Mouse (Mus musculus) NIH3T3 (cell line): ENCODE measurements around the gene Prg3.

Experiments
- DNase-seq: peaks from one replicate; pipeline ENCODE4 v3.0.0-alpha.2; 2012; ENCODE audit warnings: low read depth

The Prg3 gene

DNA sequence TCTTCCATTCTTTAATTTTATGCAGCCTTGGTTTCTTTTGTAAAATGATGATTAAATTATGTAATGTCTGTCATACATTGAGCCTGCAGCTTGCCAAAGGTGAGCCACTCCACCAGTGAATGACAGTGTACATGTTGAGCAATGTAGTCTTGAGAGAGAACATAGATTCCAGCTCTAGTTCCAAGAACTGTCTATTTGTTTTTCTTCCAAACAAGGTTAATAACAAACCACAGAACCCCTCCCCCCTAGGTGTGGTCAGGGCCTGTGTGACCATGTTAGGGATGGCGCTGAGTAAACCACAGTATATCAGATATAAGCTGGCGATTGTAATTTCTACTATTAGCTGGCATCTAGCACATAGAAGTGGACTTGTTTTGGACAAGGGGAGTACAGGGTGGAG lies 8.4 kb downstream of the Prg3 start:
- peak; percentile 39 for DNase-seq

DNA sequence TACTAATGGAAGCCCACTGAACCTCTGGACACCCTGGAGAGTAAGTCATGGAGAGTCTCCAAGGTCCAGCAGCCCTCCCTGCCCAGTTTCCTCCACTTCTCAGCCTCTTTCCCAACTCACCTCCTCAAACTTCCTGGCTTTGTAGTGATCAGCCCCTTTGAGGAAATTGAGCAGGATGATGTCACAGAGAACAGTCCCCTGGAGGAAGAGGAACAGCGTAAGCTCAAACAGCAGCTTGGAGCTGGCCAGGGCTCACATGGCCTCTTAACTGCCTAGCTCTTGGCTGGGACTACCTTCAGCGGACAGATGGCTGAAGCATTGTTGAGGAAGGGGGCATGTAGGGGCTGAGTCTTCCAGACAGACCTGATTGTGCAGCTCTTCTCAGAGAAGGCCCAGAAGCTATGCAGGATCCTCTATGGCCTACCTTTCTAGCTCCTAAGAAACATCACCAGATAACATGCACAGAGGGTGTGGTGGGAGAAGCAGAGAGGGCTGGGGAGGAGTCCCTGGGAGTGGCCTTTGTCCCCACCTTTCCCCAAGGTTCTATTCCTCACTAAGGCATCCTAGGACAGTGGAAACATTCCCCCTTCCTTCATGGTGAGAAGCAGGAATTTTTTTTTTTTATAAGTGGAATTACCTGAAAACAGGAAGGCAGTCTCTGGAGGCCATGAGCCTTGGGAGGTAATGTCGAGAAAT lies 11.6 kb downstream of the Prg3 start:
- DNase-seq, result no peak

DNA sequence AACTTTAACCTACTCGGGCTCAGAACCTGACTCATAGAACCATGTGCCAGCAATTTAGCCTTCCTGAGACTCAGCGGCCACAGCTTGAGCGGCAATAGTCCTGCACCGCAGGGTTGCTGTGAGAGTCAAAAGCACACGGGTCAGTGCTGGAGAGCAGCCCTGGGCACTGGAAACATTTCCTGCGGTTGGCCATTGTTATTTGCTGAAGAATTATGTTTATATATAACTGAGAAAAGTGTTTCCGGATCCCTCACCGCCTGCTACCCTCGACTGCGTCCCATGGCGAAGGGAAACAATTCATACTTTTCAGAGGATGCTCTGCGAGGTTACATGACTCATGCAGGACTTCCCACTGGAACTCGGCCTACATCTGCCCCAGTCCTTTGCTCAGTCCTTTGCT lies 13.5 kb downstream of the Prg3 start:
- peak; percentile 74 for DNase-seq

DNA sequence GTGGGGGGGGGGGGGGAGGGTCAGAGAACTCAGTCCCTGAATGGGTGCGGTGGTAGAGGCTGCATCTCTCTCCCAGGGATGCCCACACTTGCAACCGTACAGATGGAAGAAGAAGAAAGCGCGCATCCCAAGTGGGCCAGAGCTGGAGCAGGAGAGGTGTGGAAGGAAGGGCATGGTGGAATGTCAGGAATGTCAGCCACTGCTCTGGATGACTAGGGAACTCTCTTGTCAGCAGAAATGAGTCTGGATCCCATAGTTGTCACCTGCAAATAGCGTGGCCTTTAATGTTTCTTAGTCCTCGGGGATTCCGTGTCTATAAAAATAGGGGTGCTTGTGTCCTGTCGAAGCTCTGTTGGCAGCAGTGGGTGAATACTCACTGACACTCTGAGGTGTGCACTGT lies 14.6 kb downstream of the Prg3 start:
- DNase-seq, result no peak

DNA sequence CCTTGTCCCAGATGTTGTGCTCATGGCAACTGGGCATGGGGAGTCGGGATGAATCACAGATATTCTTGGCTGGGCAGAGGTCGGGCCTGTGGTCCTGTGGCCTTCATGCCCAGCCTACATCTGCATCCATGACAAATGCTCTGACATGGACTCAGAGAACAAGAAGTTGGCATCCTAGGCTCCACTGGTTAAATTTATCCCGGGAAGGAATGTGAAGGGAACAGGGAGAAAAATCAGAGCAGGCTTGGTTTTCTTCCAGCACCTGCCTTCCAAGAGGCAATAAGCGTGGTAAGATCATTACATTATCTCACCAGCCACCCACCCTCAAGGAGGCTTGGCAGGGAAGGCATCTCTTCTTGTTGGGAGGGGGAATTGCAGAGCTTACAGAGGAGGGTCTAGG lies 16.3 kb downstream of the Prg3 start:
- peak; percentile 11 for DNase-seq

DNA sequence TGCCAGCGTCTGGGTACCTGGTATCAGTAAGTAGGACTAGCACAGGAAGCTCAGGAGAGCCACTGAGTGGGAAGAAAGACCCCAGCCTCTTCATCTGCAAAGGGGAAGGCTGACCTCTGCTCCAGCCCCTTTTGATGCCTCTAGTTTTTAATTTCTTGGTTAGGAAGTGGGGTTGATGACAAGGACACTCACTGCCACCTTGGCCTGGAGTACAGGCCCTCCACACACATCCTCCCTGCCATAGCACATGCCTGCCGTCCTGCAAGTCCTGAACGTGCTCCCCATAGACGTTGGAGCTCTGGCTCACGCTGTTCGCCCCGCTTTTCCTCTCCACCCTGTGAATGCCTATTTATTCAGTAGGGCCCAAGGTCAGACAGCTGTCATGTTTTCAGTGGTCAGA lies 18.6 kb downstream of the Prg3 start:
- no peak for DNase-seq

DNA sequence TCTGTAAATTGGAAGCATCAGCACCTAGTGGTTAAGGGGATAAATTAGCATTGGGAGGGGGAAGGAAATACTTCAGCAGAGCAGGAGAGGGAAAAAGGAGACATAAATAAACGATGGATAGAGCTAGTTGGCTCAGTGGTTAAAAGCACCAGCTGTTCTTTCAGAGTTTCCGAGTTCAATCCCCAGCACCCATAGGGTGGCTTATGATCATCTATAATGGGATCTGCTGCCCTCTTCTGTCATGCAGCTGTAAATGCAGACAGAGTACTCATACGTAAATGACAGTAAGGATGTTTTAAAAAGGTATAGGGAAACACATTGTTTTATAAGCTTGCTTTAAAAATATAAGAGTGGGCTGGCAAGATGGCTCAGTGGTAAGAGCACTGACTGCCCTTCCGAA lies 19.7 kb downstream of the Prg3 start:
- peak; percentile 68 for DNase-seq

DNA sequence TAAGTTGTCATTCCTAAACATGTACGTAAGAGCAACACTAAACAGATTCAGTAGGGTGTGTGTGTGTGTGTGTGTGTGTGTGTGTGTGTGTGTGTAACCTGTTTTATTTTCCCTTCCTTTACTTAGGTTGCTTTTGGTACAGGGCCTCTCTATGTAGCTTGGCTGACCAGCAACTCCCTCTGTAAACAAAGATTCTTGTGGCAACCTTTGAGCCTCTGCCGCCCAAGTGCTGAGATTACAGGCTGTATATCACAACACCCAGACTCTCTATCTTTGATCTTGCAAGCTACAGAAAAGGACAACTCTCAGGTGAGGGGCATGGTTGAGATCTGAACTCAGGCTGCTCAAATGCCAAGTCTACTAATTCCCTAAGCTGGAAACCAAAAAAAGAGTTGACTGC lies 21.2 kb downstream of the Prg3 start:
- no peak for DNase-seq

DNA sequence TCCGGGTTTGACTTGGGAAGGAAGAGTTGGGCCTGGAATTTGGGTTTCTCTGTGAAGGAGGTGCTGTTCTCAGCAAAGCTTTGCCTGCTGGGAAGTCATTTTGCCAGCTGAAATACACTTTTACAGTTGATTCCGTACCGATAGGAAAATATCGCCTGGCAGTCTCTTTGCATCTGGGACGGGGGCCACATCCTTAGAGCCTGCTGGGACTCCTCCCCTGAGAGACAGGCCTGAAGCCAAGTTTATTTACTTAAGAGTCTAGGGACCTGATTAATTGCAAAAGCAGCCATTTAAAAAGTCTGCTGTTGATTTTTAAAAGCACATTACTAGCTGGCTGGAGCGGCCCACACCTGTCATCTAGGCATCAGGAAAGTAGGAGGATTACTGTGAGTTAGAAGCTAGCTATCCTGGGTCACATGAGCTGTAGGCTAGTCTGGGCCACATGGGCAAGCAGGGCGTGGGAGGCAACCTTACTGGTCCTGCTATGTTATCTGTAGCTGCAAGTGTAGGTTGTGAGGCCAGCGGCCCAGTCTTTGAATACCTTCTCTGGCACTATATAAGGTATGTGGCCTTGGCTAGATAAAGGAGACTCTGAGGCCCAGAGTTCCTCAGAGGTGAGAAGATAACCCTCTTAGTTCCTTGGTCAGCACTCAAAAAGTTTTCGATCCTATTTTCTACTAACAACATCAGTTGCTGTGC lies 24.0 kb downstream of the Prg3 start:
- DNase-seq, result peak; percentile 24

DNA sequence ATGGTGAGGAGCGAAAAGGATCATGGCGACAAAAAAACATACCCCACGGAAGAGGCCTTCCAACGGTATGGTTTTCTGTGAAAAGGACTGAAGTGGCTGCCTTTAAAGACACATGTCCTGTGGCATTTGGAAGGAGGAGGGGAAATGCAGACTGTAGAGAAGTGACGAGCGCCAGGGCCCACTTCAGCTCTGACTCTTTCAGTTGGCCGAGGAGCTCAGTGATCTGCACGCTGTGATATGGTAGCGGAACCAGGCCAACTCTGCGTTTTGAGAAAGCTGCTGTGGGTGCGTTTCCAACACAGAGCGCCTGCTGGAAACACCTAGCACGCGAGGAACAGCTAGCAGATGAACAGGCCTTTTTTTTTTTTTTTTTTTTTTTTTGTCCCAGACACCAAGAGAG lies 24.7 kb downstream of the Prg3 start:
- DNase-seq, result no peak

DNA sequence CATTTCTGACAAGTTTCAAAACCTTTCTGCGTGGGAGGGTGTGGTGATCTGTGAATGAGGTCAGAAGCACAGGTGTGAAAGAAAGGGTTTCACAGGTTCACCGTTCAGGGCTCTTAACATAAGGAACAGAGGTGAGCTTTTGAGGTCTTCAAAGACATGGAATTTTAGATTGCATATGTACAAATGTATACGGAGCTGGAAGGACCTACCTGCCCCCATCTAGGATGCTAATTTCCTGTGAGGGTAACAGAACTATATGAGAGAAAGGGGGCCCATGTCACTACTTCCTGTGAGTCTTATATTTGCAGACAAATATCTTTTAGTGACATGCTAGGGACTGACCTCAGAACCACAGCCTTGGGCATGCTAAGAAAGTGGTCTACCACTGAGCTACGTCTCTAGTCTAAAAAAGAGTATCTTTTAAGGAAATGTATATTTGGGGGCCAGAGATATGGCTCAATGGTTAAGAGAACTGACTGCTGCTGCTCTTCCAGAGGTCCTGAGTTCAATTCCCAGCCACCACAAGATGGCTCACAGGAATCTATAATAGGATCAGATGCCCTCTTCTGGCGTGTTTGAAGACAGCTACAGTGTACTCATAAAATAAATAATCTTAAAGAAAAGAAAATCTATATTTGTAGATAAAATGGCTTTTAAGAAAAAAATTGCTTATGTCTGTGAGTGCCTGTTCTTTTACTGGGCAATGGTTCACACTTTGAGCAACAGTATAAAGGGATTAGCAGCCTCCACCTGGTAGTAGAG lies 26.0 kb downstream of the Prg3 start:
- peak; percentile 26 for DNase-seq

DNA sequence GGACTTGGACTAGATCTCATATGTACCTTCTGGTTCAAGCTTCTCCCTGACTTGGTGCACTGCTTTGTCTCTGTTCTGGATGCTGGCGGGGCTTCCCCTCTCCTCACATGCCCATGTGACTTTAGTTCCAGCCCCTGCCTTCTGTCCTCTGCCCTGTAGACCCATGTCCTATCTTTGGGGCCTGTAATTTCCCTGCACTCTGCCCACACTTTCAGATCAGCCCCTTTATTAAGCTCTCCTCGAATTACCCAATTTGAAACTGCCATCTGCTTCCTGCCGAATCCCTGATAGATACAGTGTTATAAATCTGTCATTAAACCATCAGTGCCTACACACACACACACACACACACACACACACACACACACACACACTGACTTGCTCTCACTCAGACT lies 26.6 kb downstream of the Prg3 start:
- DNase-seq, result no peak

DNA sequence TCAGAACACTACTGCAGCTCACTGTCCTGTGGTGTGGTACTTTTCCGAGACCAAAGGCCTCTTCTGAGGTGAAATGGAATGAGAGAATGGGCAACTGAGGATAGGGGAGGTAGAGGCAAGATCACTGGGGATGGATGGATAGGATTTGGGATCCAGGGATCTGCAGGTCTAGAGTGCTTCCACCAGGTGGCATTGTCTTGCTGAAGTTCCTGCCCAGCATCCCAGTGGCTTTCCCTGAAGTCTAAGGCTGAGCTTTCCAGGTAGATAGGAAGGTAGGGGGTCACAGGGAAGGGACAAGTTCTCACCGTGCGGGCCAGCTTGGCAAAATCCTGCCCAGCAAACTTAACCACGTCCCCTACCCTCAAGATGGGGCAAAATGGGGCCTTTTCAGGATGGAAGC lies 34.0 kb downstream of the Prg3 start:
- DNase-seq, result peak; percentile 73

DNA sequence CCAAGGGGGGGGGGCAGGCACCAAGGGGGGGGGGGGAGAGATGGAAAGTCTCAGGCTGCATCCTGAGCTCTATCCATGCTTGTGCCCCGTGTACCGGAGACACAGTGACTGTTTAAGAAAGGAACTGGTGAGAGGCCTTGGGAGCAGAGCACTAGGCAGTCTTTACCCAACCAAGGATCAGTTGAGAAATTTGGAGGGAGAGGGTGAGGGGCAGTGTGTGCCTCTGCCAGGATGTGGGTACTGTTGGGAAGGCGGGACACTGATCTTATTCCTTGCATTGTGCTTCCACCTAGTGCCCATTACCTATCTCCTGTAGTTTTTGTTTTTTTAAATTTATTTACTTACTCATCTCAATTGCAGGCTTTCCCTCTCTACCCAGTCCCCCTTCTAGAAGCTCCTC lies 38.2 kb downstream of the Prg3 start:
- no peak for DNase-seq

DNA sequence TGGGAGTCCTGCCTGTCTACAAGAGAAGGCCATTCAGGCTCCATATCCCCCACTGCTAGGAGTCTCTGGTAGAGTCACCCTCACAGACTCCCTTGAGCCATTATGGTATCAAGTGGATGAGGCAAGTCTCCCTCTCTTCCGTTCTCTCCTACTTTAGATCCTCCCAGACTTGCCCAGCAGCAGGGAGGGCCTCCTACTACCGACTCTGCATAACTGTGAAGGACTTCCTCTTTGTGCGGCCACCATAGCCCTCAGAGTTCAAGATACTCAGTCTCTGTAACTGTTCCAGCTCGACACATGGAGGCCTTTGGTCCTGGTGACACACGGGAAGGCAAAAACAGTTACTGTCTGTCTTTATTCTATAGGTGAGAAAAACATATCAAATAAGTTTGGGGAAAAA lies 39.3 kb downstream of the Prg3 start:
- DNase-seq, result no peak

DNA sequence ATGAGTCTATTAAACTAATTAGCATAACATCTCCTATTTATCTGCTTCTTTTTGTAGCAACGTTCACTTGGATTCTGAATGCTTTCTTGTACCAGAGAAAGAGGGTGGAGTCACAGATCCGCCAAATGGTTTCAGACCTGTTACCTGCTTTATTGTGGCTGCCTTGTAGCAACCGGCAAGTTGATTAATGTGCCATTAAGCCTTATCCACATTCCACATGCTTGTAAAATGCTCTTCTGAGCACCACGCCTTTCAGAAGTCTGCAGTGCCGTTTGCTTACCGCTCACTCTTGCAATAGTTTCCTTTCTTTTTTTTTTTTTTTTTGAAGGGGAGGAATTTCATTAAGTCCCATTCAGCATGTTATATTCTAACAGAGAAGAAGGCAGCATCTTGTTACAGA lies 41.9 kb downstream of the Prg3 start:
- no peak for DNase-seq

DNA sequence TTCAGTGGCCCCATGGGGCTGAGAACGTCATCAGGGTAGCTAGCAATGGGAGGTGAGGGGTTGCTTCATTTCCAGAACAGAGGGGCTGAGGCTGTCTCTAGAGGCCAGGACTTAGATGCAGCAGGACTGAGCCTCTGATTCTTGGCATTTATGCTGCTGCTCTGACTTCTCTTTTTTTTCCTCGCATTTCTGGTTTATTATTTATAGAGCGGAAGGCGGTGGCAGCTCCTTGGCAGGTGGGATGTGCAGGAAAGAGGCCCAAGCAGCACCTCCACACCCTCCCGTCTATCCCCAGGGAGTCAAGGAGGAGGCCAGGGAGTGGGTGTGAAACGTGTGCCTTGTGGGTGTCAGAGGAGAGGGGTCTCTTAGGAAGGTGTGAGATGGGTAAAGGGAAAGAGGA lies 43.0 kb downstream of the Prg3 start:
- no peak for DNase-seq

DNA sequence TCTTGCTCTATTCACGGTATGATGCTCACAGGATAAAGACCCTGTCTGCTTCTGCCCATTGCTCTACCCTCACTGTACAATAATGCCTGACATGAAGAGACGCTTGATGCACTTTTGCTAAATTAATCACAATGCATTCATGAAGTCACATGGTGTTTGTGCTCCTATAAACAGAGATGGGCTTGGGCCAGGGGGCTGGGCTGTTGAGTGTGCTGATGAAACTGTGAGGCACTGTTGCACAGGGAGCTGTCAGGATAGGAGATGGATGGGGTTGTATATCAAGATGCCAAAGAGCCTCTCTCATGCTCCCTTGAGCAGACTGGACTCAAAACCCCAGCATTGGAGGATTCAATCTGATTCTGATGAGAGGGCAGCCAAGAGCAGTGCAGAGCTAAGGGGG lies 45.1 kb downstream of the Prg3 start:
- DNase-seq, result peak; percentile 72

DNA sequence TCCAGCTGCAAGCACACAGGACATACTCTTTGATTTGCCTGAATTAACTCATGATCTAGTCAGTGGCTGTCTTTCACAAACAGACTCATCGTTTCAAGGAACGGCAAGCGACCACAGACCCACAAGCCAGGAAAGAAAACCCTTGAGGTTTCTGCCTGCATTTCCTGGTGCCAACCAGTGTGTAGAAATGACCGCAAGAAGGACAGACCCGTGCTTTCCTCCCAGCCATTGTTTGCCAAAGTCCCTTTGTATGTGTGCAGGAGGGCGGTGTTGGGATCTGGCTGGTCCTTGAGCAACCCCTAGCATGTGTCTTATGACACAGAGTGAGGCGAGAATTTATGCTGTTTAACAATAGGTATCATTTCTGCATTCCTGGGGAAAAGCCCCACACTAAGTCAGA lies 46.2 kb downstream of the Prg3 start:
- DNase-seq, result no peak

DNA sequence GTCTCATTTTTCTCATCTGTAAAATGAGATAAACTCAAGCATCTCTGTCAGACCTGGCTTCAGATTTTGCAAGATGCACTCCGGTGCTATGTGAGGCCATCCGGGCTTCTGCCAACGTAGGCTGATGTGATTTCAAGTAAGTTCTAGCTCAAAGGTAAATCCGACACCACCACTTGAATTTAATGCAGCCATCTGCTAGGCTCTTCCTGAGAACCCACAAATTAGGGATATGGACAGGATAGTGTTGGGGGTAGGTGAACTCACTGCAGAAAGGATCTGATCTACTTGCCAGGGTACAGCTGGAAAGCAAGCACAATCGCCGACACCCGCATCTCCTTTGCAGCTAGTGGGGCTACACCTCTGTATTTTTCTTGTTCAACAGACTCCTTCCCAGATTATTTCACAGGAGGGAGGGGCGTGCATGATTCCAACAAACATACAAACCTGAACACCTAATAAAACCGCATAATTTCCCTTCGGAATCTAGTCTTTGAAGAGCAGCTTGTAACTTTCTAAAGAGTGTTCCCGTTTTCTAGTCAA lies 48.6 kb downstream of the Prg3 start:
- no peak for DNase-seq

DNA sequence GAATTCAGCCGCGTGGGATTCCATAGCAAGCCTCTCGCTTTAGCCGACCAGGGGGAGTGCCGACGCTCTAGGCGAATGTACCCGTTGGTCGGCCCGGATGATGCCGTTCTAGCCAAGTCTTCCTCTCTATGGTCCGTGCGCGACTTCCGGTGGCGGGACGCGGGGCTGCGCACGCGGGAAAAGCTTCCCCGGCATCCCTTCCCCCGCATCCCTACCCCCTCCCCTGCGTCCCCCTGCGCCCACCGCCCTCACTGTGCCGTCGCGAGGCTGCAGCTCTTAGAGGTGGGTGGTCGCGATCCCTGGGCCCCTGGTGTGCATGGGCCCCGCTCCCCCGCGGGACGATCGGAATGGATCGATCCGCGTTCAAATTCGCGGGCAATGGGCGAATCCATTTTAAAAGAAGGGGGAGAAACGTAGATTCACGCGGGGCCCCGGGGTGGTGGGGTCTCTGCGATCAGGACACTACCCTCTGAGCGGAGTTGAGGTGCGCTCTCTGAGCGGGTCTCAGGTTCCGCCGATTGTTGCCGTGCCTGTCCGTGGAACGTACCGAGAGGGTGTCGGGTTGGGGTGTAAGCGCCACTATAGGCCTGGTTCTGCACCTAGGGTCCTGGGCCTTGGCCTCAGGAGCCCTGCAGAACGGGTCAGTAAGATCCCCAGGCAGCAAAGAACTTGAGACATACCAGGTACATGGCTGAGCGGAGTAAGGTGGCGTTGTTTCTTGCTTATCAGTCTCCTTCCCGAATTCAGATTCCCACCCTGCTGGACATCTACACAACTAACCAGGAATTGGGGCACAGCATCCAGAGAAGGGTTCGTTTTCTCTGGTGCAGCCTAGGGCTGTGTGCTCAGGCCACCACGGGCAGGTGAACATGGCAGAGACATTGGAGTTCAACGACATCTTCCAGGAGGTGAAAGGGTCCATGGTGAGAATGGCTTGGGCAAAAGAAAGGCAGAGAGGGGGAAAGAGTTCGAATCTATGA lies 49.3 kb downstream of the Prg3 start, which contains the start of the genes Ssrp1 and P2rx3:
Ssrp1 (plus strand) TSS at position 188 of the 980 bp plus-strand sequence.
P2rx3 (minus strand) TSS at position 416 of the 980 bp plus-strand sequence.
- DNase-seq, result peak; percentile 96

DNA sequence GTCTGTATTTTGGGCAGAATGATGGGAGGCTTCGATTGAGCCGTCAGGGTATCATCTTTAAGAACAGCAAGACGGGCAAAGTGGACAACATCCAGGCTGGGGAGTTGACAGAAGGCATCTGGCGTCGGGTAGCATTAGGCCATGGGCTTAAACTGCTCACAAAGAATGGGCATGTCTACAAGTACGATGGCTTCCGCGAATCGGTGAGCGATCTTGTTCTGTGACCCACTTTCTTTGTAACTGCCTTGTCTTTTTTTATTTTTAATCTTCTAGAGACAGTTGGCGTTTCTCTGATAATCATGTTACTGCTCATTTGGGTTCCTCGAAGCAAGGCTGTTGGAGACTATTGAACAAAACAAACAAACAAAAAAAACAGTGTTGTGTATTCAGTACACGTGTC lies 50.3 kb downstream of the Prg3 start:
- no peak for DNase-seq
